Mouse (Mus musculus) heart, adult 2 months (tissue): ENCODE data around the gene Plpp7.

Source experiments
- CTCF ChIP-seq: fragments of 200-600 bp; IDR thresholded peaks from 2 replicates; pipeline ENCODE4 v1.8.1; 2022; ENCODE audit warnings: antibody characterized with exemption, mild to moderate bottlenecking, moderate library complexity
- EP300 ChIP-seq: fragments of 200-500 bp; IDR thresholded peaks from 2 replicates; pipeline ENCODE4 v1.6.1; 2011; ENCODE audit warnings: low read depth, low read length, control low read depth; ENCODE audit not compliant: insufficient read depth
- POLR2A ChIP-seq: fragments of 200-500 bp; IDR thresholded peaks from 2 replicates; pipeline ENCODE4 v1.6.1; 2011; ENCODE audit warnings: mild to moderate bottlenecking, low read depth, low read length, control low read depth; ENCODE audit not compliant: insufficient read depth

DNA sequence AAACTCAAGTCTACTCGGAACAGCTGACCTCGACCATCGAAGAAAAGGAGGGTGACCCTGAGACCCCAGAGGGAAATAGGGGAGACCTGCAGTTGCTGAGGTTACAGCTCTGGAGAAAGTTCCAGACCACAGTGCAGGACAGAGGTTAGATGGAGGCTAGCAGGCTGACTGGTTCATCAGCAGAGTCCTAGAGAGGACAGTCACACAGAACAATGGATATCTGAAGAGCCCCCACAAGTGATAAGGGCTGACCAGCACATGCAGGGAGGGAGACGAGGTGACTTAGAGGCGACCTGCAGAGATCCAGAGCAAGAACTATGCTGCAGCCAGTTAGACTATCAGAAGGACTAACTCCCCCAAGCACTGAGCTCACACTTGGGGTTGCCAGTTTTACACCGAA is 35.7 kb upstream of the Plpp7 start:
- no peak for TF ChIP-seq CTCF
- no peak for TF ChIP-seq POLR2A
- no peak for TF ChIP-seq EP300
